In genomic region chr2:20932748-20933313, GRCm38 (mm10) we compare ENCODE assay signal across 26 mouse cellular contexts. TPM values are rescaled to one million over a fixed set of nuclear protein-coding genes. Genes with fewer than 3 reads are reported as not detected.
DNase-seq lines count a peak whose midpoint lies in the region; ATAC-seq and TF ChIP-seq lines count a peak whose summit lies in the region.
"Had no signal": no experiment of that assay in that cellular context is flagged by ENCODE, and none has a peak within 500 bp of the region (broad histone marks: within the 10 kb centered on the region; RNA-seq: fewer than 3 reads in every experiment).

No protein-coding gene starts in this region.

- TF ChIP-seq CTCF in cerebellum, adult 2 months (IDR thresholded peaks at IDR 0.05; ENCODE audit: borderline replicate concordance, insufficient read depth, low read depth, low read length), result no peak
- no peak for TF ChIP-seq CTCF in layer of hippocampus, adult 2 months (conservative IDR thresholded peaks at IDR 0.05)

- DNase-seq in cerebellum, adult 2 months, result peak in 1 of 2 experiments; percentile 46
- no peak for DNase-seq in cerebellum, adult 11 months
- DNase-seq in layer of hippocampus, adult 2 months (ENCODE audit: low spot score in 2 of 2), result no peak
- no peak for DNase-seq in layer of hippocampus, postnatal 36 days
- DNase-seq in 416B (ENCODE audit: low read depth), result peak; percentile 33
- no peak for DNase-seq in thymus, adult 18-20 months
- DNase-seq: adrenal gland, adult 8-10 months; cerebellum, adult 9-11 months; forebrain, postnatal 0 days; heart, postnatal 14 days; kidney, postnatal 4 days; lung, adult 2 months; lung, postnatal 14 days; right cerebral cortex, adult 18-20 months; right cerebral cortex, postnatal 4 days; thymus, postnatal 36 days had no signal

- peaks cover 29% of the 10 kb centered on the region; the same call in 1 of the 2 replicates for H3K4me1 ChIP-seq in cerebellum, adult 2 months (ENCODE audit: control insufficient read depth, insufficient read depth, low read length)
- H3K4me1 ChIP-seq: stomach, embryonic 15.5 days had no signal

- peak; percentile 30; the same call in 1 of the 2 replicates for ATAC-seq in granulocyte monocyte progenitor cell, adult 5-6 weeks (replicated peaks; ENCODE audit: poor library complexity, severe bottlenecking)
- ATAC-seq: CD4-positive, CD25-positive, alpha-beta regulatory T cell, adult 4 months; forebrain, postnatal 0 days; intestine, postnatal 0 days; liver, embryonic 12.5 days had no signal

- H3K27me3 ChIP-seq in cerebellum, adult 2 months (ENCODE audit: control insufficient read depth, insufficient read depth, low read length), result no peaks in the 10 kb centered on the region
- H3K27me3 ChIP-seq: heart, embryonic 12.5 days; kidney, embryonic 15.5 days; limb, embryonic 12.5 days; liver, embryonic 12.5 days; neural tube, embryonic 15.5 days; stomach, embryonic 15.5 days had no signal

- WGBS in cerebellum, adult 2 months, result 46% methylated on average over 8 of the region's 8 CpGs

- no peak overlapping the region for H3K4me3 ChIP-seq in cerebellum, adult 2 months (replicated peaks; ENCODE audit: insufficient read depth, low read depth, low read length)
- no peak overlapping the region for H3K4me3 ChIP-seq in layer of hippocampus, adult 2 months
- H3K4me3 ChIP-seq: embryonic facial prominence, embryonic 10.5 days; heart, embryonic 12.5 days; kidney, embryonic 15.5 days; limb, embryonic 12.5 days; liver, embryonic 12.5 days; neural tube, embryonic 15.5 days; stomach, embryonic 15.5 days had no signal

- TF ChIP-seq POLR2A in cerebellum, adult 2 months (IDR thresholded peaks at IDR 0.05; ENCODE audit: borderline replicate concordance, insufficient read depth, low read length), result no peak

- H3K27ac ChIP-seq in cerebellum, adult 2 months (ENCODE audit: insufficient read depth, low read length), result peak overlapping the region; percentile 8; the same call in 1 of the 2 replicates
- peak overlapping the region; percentile 66 for H3K27ac ChIP-seq in layer of hippocampus, adult 2 months
- H3K27ac ChIP-seq: embryonic facial prominence, embryonic 10.5 days; kidney, embryonic 15.5 days; limb, embryonic 12.5 days; liver, embryonic 12.5 days; neural tube, embryonic 15.5 days; stomach, embryonic 15.5 days had no signal

RNA-seq across cellular contexts. Expression of gene Arhgap21, which starts 35.9 kb away (rescaled TPM):
- 213 and 231 TPM in 2 replicates for polyA plus RNA-seq in cerebellum, adult 2 months (2012; rRNA removed)
- total RNA-seq in layer of hippocampus, adult 2 months (2021), result 100 to 1,000 TPM; 358 to 386 TPM
- 100 to 1,000 TPM; 331 to 369 TPM for total RNA-seq in layer of hippocampus, postnatal 36 days (2021)
- total RNA-seq in granulocyte monocyte progenitor cell, adult 5-6 weeks (2014; fragmentation: Nextera tagmentation), result 40.6 and 58.6 TPM in 2 replicates
- total RNA-seq in granulocyte monocyte progenitor cell, adult 5-6 weeks (2017), result 18.4 and 28.1 TPM in 2 replicates

Comparison
In these comparisons a context has a peak if more than half of its experiments do, and no peak if none do; other contexts are left out.
1. RNA of gene Arhgap21, which starts 35.9 kb away (total RNA-seq): 358 to 386 TPM in layer of hippocampus, adult 2 months and 331 to 369 TPM in layer of hippocampus, postnatal 36 days; 18.4 to 58.6 TPM in granulocyte monocyte progenitor cell, adult 5-6 weeks; every median in the first group is over 4 times any median in the second.